Mouse (Mus musculus): ENCODE measurements around the gene Trnau1ap. TPM values are rescaled to one million over a fixed set of nuclear protein-coding genes. Genes with fewer than 3 reads are reported as not detected.
A peak's percentile ranks its signal among the peaks of the same experiment; 100 is the strongest.
"Not testable (repeated sequence)": the region's sequence is repeated elsewhere in the genome, so short reads cannot be mapped to it uniquely, and the experiment has no call there.

Trnau1ap gene
- polyA plus RNA-seq, 1 experiment: 24.1 TPM

DNA sequence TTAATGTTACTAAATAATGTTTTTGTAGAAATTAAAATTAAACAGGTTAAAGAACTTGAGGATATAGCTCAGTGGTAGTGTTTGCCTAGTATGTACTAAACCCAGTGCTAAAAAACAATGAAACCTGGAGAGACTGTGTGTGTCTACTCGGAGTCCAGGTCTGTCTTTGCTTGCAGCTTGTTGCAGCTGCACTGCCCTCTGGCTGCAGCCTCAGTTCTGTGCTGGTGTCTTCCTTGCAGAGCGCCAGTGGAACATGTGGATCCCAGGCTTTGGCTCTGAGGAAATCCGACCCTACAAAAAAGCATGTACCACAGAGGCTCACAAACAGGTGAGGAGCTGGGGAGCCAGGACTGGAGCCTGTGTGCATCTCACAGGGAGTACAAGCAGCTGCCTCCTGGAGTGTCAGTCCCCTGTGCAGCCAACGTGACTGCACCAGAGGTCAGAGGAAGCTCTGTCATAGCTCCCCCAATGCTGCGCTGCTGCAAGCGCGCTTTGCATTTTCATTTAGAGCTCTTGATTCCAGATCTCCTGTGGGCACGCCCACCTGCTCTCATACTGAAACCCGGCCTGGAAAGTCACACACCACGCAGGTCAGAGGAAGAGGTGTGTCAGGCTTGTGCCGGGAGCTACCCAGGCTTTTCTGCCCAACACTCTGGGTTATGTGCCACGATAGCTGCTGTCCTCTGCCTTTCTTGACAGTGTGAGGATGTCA, 37.6 kb downstream of the Trnau1ap start:
- no peak for TF ChIP-seq CTCF (IDR thresholded peaks at IDR 0.05; ENCODE audit: extremely low read depth, insufficient read length, insufficient replicate concordance, low read depth, low read length)
- no peak for TF ChIP-seq POLR2A (IDR thresholded peaks at IDR 0.05; ENCODE audit: low read depth, low read length)
- peaks cover 28% of the 10 kb centered on the region for H3K36me3 ChIP-seq (ENCODE audit: control insufficient read depth, insufficient read depth, low read length)
- H3K27me3 ChIP-seq (ENCODE audit: control insufficient read depth, insufficient read depth, low read length): no peaks in the 10 kb centered on the region
- no peak overlapping the region for H3K4me3 ChIP-seq (ENCODE audit: low read depth, low read length)
- H3K27ac ChIP-seq (ENCODE audit: insufficient read depth, low read depth, low read length): no peak overlapping the region
- no peaks in the 10 kb centered on the region for H3K4me1 ChIP-seq (ENCODE audit: control insufficient read depth, insufficient read depth, insufficient read length, low read length)
- WGBS: 89% methylated on average over 12 of the region's 12 CpGs

DNA sequence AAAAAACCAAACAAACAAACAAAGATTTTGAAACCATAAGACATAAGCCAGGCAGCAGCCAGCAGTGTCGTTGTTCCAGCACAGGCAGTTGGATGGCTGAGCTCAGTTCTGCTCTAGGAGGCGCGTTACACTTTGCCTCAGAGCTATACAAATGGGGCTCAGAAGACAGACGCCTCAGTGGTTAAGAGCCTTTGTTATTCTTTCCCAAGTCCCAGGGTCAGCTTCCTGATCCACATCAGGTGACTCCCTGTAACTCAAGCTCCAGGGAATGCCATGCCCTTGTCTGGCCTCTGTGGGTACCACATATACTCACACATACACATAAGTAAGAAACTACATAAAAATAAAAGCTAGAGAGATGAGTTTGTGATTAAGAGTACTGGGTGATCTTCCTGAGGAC, 38.3 kb downstream of the Trnau1ap start:
- no peaks in the 10 kb centered on the region for H3K4me1 ChIP-seq (ENCODE audit: control insufficient read depth, insufficient read depth, insufficient read length, low read length)
- H3K4me3 ChIP-seq (ENCODE audit: low read depth, low read length): no peak overlapping the region
- peaks cover 31% of the 10 kb centered on the region for H3K36me3 ChIP-seq (ENCODE audit: control insufficient read depth, insufficient read depth, low read length)
- WGBS: 96% methylated on average over 4 of the region's 4 CpGs
- H3K27me3 ChIP-seq (ENCODE audit: control insufficient read depth, insufficient read depth, low read length): no peaks in the 10 kb centered on the region
- no peak overlapping the region for H3K27ac ChIP-seq (ENCODE audit: insufficient read depth, low read depth, low read length)
- no peak for TF ChIP-seq POLR2A (IDR thresholded peaks at IDR 0.05; ENCODE audit: low read depth, low read length)
- no peak for TF ChIP-seq CTCF (IDR thresholded peaks at IDR 0.05; ENCODE audit: extremely low read depth, insufficient read length, insufficient replicate concordance, low read depth, low read length)

DNA sequence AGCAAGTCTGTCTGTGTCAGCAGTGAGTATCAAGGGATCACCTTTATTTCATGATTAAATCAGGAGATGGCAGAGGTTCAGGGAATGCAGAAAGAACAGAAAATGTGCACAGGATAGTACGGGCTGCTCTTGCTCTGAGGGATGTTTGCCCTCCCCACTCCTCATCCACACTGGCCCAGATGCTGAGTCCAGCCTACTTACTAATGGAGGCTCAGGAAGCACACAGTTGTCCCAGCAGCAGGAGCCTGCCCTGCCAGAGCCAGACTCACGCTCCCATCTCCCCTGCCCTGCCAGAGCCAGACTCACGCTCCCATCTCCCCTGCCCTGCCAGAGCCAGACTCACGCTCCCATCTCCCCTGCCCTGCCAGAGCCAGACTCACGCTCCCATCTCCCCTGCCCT, 40.5 kb downstream of the Trnau1ap start:
- not testable (repeated sequence) for H3K4me1 ChIP-seq (ENCODE audit: control insufficient read depth, insufficient read depth, insufficient read length, low read length); H3K27ac ChIP-seq (ENCODE audit: insufficient read depth, low read depth, low read length); H3K4me3 ChIP-seq (ENCODE audit: low read depth, low read length); H3K27me3 ChIP-seq (ENCODE audit: control insufficient read depth, insufficient read depth, low read length)
- H3K36me3 ChIP-seq (ENCODE audit: control insufficient read depth, insufficient read depth, low read length): peaks cover 42% of the 10 kb centered on the region
- WGBS: 98% methylated on average over 4 of the region's 5 CpGs

GRCm38 (mm10) chr4:132275949-132276348, 53.4 kb downstream of the Trnau1ap start:
- H3K4me1 ChIP-seq (ENCODE audit: control insufficient read depth, insufficient read depth, insufficient read length, low read length): 0 out of 2 replicates have a peak, but pooled peaks cover 1% of the 10 kb centered on the region
- H3K36me3 ChIP-seq (ENCODE audit: control insufficient read depth, insufficient read depth, low read length): peaks cover 3% of the 10 kb centered on the region; the same call in 1 of the 2 replicates
- H3K4me3 ChIP-seq (ENCODE audit: low read depth, low read length): no peak overlapping the region
- 93% methylated on average over 3 of the region's 3 CpGs for WGBS
- no peaks in the 10 kb centered on the region for H3K27me3 ChIP-seq (ENCODE audit: control insufficient read depth, insufficient read depth, low read length)
- TF ChIP-seq CTCF (IDR thresholded peaks at IDR 0.05; ENCODE audit: extremely low read depth, insufficient read length, insufficient replicate concordance, low read depth, low read length): no peak
- no peak overlapping the region for H3K27ac ChIP-seq (ENCODE audit: insufficient read depth, low read depth, low read length)

DNA sequence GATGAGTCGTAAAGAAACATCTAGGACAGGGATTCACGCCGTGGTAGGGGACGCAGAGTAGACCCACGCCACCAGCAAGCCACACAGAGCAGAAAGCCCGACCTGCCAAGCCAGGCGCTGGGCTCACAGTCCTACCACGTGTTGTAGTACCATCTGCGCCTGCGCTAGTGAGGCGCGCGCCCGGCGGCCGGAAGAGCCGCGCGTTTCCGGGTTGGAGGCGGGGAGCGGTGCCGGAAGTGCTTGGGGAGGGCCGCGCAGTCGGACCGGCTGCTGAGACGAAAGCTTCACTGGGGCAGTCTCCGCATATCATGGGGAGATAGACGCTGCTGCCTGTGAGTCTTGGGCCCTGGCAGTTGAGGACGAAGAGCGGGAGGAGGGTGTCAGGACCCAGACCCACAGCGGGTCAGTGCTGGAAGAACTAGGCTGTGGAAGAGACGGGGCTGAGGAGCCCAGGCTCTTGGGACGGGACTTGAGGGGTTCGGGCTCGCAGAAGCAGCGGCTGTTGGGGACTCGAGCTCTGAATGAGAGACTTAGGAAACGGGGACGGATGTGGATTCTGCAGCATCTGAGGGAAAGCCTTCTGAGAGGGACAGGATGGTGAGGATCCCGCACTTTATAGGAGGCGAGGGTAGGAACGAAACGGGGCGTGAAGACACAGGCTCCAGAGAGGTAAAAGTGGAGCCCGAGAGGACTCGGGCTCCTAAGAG, 55.0 kb downstream of the Trnau1ap start, which contains the start of gene Taf12:
Taf12 (plus strand) TSS at position 220 of the 707 bp plus-strand sequence.
- H3K27me3 ChIP-seq (ENCODE audit: control insufficient read depth, insufficient read depth, low read length): no peaks in the 10 kb centered on the region
- TF ChIP-seq CTCF (IDR thresholded peaks at IDR 0.05; ENCODE audit: extremely low read depth, insufficient read length, insufficient replicate concordance, low read depth, low read length): no peak
- TF ChIP-seq POLR2A (IDR thresholded peaks at IDR 0.05; ENCODE audit: low read depth, low read length): peak; percentile 100
- under 1% methylated on average over 48 of the region's 48 CpGs for WGBS

GRCm38 (mm10) chr4:132273166-132273565, 56.2 kb downstream of the Trnau1ap start:
- Histone ChIP-seq H3K36me3 (ENCODE audit: control insufficient read depth, insufficient read depth, low read length) (no peaks in the 10 kb centered on the region), H3K4me1 (ENCODE audit: control insufficient read depth, insufficient read depth, insufficient read length, low read length) (0 out of 2 replicates have a peak, but pooled peaks cover 1% of the 10 kb centered on the region), H3K4me3 (ENCODE audit: low read depth, low read length) (no peak overlapping the region), H3K27ac (ENCODE audit: insufficient read depth, low read depth, low read length) (no peak overlapping the region), H3K27me3 (ENCODE audit: control insufficient read depth, insufficient read depth, low read length) (no peaks in the 10 kb centered on the region)
- TF ChIP-seq CTCF (IDR thresholded peaks at IDR 0.05; ENCODE audit: extremely low read depth, insufficient read length, insufficient replicate concordance, low read depth, low read length) (no peak), POLR2A (IDR thresholded peaks at IDR 0.05; ENCODE audit: low read depth, low read length) (no peak)
- WGBS: 21% methylated on average over 2 of the region's 2 CpGs

More for the DNA sequence above, 55.0 kb downstream of the Trnau1ap start, which contains the start of gene Taf12:
- Histone ChIP-seq H3K4me3 (ENCODE audit: low read depth, low read length) (peak within 1 kb of the TSS; percentile 79), H3K36me3 (ENCODE audit: control insufficient read depth, insufficient read depth, low read length) (no peaks in the 10 kb centered on the region), H3K4me1 (ENCODE audit: control insufficient read depth, insufficient read depth, insufficient read length, low read length) (0 out of 2 replicates have a peak, but pooled peaks cover 1% of the 10 kb centered on the region), H3K27ac (ENCODE audit: insufficient read depth, low read depth, low read length) (peak within 1 kb of the TSS; percentile 84)

Measured in small intestine, adult 2 months (tissue).